Comparison of ENCODE assay signal across 34 mouse cellular contexts in genomic region chr19:43912775-43913486, GRCm38 (mm10). TPM values are rescaled to one million over a fixed set of nuclear protein-coding genes. Genes with fewer than 3 reads are reported as not detected.
DNase-seq lines count a peak whose midpoint lies in the region; ATAC-seq and TF ChIP-seq lines count a peak whose summit lies in the region.
"Had no signal": no experiment of that assay in that cellular context is flagged by ENCODE, and none has a peak within 500 bp of the region (broad histone marks: within the 10 kb centered on the region; RNA-seq: fewer than 3 reads in every experiment).

No protein-coding gene starts in this region.

- ATAC-seq in neutrophil, adult 5-6 weeks (ENCODE audit: extremely low read depth, insufficient number of reproducible peaks, low FRiP score, poor library complexity, severe bottlenecking): peak; percentile 34; the same call in 1 of the 2 replicates
- ATAC-seq: CD4-positive, CD25-positive, alpha-beta regulatory T cell, adult 4 months; inflammation-experienced regulatory T-cells, adult 6 months; lung, postnatal 0 days; midbrain, embryonic 13.5 days had no signal

- no peak overlapping the region for H3K4me3 ChIP-seq in kidney, adult 2 months (ENCODE audit: insufficient read depth, low read depth, low read length)
- H3K4me3 ChIP-seq in bone marrow macrophage, adult 2 months (ENCODE audit: insufficient read depth, low read length): no peak overlapping the region
- H3K4me3 ChIP-seq: erythroblast, embryonic 14.5 days; heart, embryonic 13.5 days; hindbrain, embryonic 10.5 days; hindbrain, embryonic 15.5 days; layer of hippocampus, adult 2 months; left cerebral cortex, adult 2 months; liver, embryonic 13.5 days; midbrain, embryonic 13.5 days; stomach, embryonic 15.5 days had no signal

- intact Hi-C loops in left cerebral cortex, postnatal 36 days (cut with DNase I): no loop called here

- TF ChIP-seq CTCF in kidney, adult 2 months (conservative IDR thresholded peaks at IDR 0.05; ENCODE audit: insufficient read depth, insufficient read length, low read depth, low read length): no peak
- no peak for TF ChIP-seq CTCF in bone marrow macrophage, adult 2 months (IDR thresholded peaks at IDR 0.05; ENCODE audit: low read depth, low read length)

- H3K27me3 ChIP-seq in kidney, adult 2 months (replicated peaks; ENCODE audit: control insufficient read depth, insufficient read depth, low read length): no peaks in the 10 kb centered on the region
- H3K27me3 ChIP-seq: heart, embryonic 13.5 days; hindbrain, embryonic 15.5 days; liver, embryonic 13.5 days; midbrain, embryonic 13.5 days; stomach, embryonic 15.5 days had no signal

- 61% methylated on average over 4 of the region's 4 CpGs for WGBS in kidney, adult 2 months

- H3K27ac ChIP-seq in kidney, adult 2 months (ENCODE audit: insufficient read depth, low read depth, low read length): no peak overlapping the region
- H3K27ac ChIP-seq in bone marrow macrophage, adult 2 months (ENCODE audit: insufficient read depth, low read depth, low read length): peak overlapping the region; percentile 69
- H3K27ac ChIP-seq: heart, embryonic 13.5 days; hindbrain, embryonic 10.5 days; hindbrain, embryonic 15.5 days; kidney, postnatal 0 days; layer of hippocampus, adult 2 months; left cerebral cortex, adult 2 months; liver, embryonic 13.5 days; midbrain, embryonic 13.5 days; stomach, embryonic 15.5 days had no signal

- DNase-seq in kidney, adult 2 months: peak; percentile 55
- no peak for DNase-seq in kidney, adult 18-20 months
- peak; percentile 65 for DNase-seq in kidney, postnatal 10 days
- no peak for DNase-seq in left cerebral cortex, postnatal 36 days (ENCODE audit: low spot score in 2 of 2)
- no peak for DNase-seq in left cerebral cortex, adult 8-10 months (ENCODE audit: low spot score in 2 of 2)
- no peak for DNase-seq in c-Kit-positive CD71-positive TER-119-positive erythroid progenitor cells, embryonic 14.5 days (ENCODE audit: low spot score)
- DNase-seq: adrenal gland, postnatal 25 days; cerebellum, adult 2 months; cerebellum, postnatal 14 days; gastrocnemius, postnatal 36 days; heart, adult 18-20 months; heart, postnatal 10 days; left cerebral cortex, postnatal 4 days; liver, embryonic 13.5 days; lung, adult 18-20 months; lung, postnatal 4 days; retina, postnatal 1 day; right cerebral cortex, postnatal 25 days; spleen, adult 18-20 months; thymus, postnatal 25 days had no signal

- TF ChIP-seq POLR2A in kidney, adult 2 months (IDR thresholded peaks at IDR 0.05; ENCODE audit: low read depth, low read length): no peak
- no peak for TF ChIP-seq POLR2A in bone marrow macrophage, adult 2 months (IDR thresholded peaks at IDR 0.05; ENCODE audit: borderline replicate concordance, low read depth, low read length)

- H3K4me1 ChIP-seq in kidney, adult 2 months (ENCODE audit: control insufficient read depth, insufficient read depth, low read length): peaks cover 12% of the 10 kb centered on the region; the same call in 1 of the 2 replicates
- H3K4me1 ChIP-seq in bone marrow macrophage, adult 2 months (ENCODE audit: control insufficient read depth, insufficient read depth, low read length): peaks cover 21% of the 10 kb centered on the region
- H3K4me1 ChIP-seq: hindbrain, embryonic 15.5 days; midbrain, embryonic 13.5 days had no signal

- no peaks in the 10 kb centered on the region for H3K36me3 ChIP-seq in kidney, adult 2 months (ENCODE audit: control insufficient read depth, insufficient read depth, low read length)
- H3K36me3 ChIP-seq: hindbrain, embryonic 10.5 days; hindbrain, embryonic 15.5 days had no signal

RNA-seq across cellular contexts. Expression of gene Dnmbp, which starts 27.1 kb away (rescaled TPM):
- polyA plus RNA-seq in kidney, adult 2 months (2012; rRNA removed): 13.9 and 15.5 TPM in 2 replicates
- polyA plus RNA-seq in bone marrow macrophage, adult 2 months (2012; ENCODE audit: insufficient read depth, insufficient read length, missing spikeins): 10.2 and 13.5 TPM in 2 replicates
- 26.2 and 29.7 TPM in 2 replicates for total RNA-seq in neutrophil, adult 5-6 weeks (2017)
- total RNA-seq in left cerebral cortex, postnatal 36 days (2021): 10 to 100 TPM; 11.8 to 12.5 TPM
- 10 to 100 TPM; 12.7 to 15.6 (median 14.8) TPM for total RNA-seq in left cerebral cortex, adult 8-10 months (2022)
- polyA plus RNA-seq: erythroblast, embryonic 14.5 days had no signal

Comparison
In these comparisons a context has a peak if more than half of its experiments do, and no peak if none do; other contexts are left out.
1. DNase-seq: peak in kidney, adult 2 months (single experiment) and kidney, postnatal 10 days (single experiment); none in kidney, adult 18-20 months (single experiment), left cerebral cortex, postnatal 36 days (0 of 2), left cerebral cortex, adult 8-10 months (0 of 2) and c-Kit-positive CD71-positive TER-119-positive erythroid progenitor cells, embryonic 14.5 days (single experiment).